Mouse (Mus musculus) bone marrow, adult 2 months (tissue): ENCODE data around the gene Lpgat1.

Source experiments
- CTCF ChIP-seq: fragments of 200-500 bp; IDR thresholded peaks from 2 replicates; pipeline ENCODE4 v1.5.1; 2011; ENCODE audit warnings: low read length, control low read depth; ENCODE audit not compliant: control insufficient read depth, insufficient read depth
- POLR2A ChIP-seq: fragments of 200-500 bp; IDR thresholded peaks from 2 replicates; pipeline ENCODE4 v1.6.1; 2011; ENCODE audit warnings: low read depth, mild to moderate bottlenecking, control low read depth, low read length, borderline replicate concordance; ENCODE audit not compliant: control insufficient read depth

GRCm38 (mm10) chr1:191819026-191819425, 101.4 kb downstream of the Lpgat1 start:
- TF ChIP-seq POLR2A (no peak), CTCF (no peak)
